Mouse (Mus musculus) heart, postnatal 0 days (tissue): ENCODE measurements around the gene Arl6ip1. TPM values are rescaled to one million over a fixed set of nuclear protein-coding genes. Genes with fewer than 3 reads are reported as not detected.

Experiments used
- ATAC-seq: fragments of 200-750 bp; cut with Nextera tagmentation; 2 replicates; pipeline ENCODE4 v1.8.0; 2017; ENCODE audit warnings: low read depth, moderate number of reproducible peaks, moderate library complexity; ENCODE audit not compliant: insufficient read depth
- DNase-seq: peaks from one replicate; pipeline ENCODE4 v3.0.0-alpha.2; 2016; ENCODE audit warnings: low spot score
- H3K27ac ChIP-seq: fragments of 300-500 bp; sonication (generic); 2 replicates; pipeline ENCODE4 v1.5.1; 2014; ENCODE audit warnings: low read depth, mild to moderate bottlenecking
- H3K27me3 ChIP-seq: fragments of 300-500 bp; sonication (generic); 2 replicates; pipeline ENCODE4 v1.6.1; 2014; ENCODE audit warnings: low read length, mixed read lengths; ENCODE audit not compliant: control insufficient read depth, insufficient read depth
- H3K36me3 ChIP-seq: fragments of 300-500 bp; sonication (generic); replicated peaks from 2 replicates; pipeline ENCODE4 v1.6.1; 2014; ENCODE audit warnings: low read length, mixed read lengths; ENCODE audit not compliant: control insufficient read depth, insufficient read depth
- H3K4me1 ChIP-seq: fragments of 300-500 bp; sonication (generic); 2 replicates; pipeline ENCODE4 v1.6.1; 2014; ENCODE audit warnings: antibody characterized with exemption; ENCODE audit not compliant: control insufficient read depth, insufficient read depth
- H3K4me2 ChIP-seq: fragments of 300-500 bp; sonication (generic); 2 replicates; pipeline ENCODE4 v1.6.1; 2014; ENCODE audit warnings: low read depth, mild to moderate bottlenecking, low read length, moderate library complexity
- H3K4me3 ChIP-seq: fragments of 300-500 bp; sonication (generic); 2 replicates; pipeline ENCODE4 v1.5.1; 2014; ENCODE audit warnings: low read depth, low read length
- H3K9ac ChIP-seq: fragments of 300-500 bp; sonication (generic); replicated peaks from 2 replicates; pipeline ENCODE4 v1.6.1; 2014; ENCODE audit warnings: low read depth, low read length, mixed read lengths
- H3K9me3 ChIP-seq: fragments of 300-500 bp; sonication (generic); replicated peaks from 2 replicates; pipeline ENCODE4 v1.6.1; 2016; ENCODE audit warnings: low read length; ENCODE audit not compliant: control insufficient read depth
- CTCF ChIP-seq: IDR thresholded peaks from 2 replicates; pipeline ENCODE4 v1.5.1; 2016; ENCODE audit warnings: antibody characterized with exemption, control low read depth, low read depth
- EP300 ChIP-seq: IDR thresholded peaks from 2 replicates; pipeline ENCODE4 v1.6.1; 2016; ENCODE audit warnings: antibody characterized with exemption, low read depth
- WGBS: fragments of 180-500 bp; shearing (Covaris S2); extraction: QIAGEN DNeasy Blood & Tissue Kit; methylation state at CpG from one replicate; pipeline ENCODE4 v1.1.7; 2014; 5-methylcytosine and 5-hydroxymethylcytosine counted together
- polyA plus RNA-seq: library from polyadenylated mRNA; unstranded; fragments of >200 nt; fragmentation: Nextera tagmentation; extraction: Ambion mirVana; gene quantifications from 2 replicates; pipeline ENCODE4 v1.2.1, GENCODE M21; 2015
- total RNA-seq: library from RNA; depleted of rRNA; stranded (reverse); fragments of >200 nt; gene quantifications from 2 replicates; pipeline ENCODE4 v1.2.3, GENCODE M21; 2014; ENCODE audit warnings: low replicate concordance

The Arl6ip1 gene
- total and polyA plus RNA-seq, 2 experiments from 2014 or later = 125 to 141 TPM

DNA sequence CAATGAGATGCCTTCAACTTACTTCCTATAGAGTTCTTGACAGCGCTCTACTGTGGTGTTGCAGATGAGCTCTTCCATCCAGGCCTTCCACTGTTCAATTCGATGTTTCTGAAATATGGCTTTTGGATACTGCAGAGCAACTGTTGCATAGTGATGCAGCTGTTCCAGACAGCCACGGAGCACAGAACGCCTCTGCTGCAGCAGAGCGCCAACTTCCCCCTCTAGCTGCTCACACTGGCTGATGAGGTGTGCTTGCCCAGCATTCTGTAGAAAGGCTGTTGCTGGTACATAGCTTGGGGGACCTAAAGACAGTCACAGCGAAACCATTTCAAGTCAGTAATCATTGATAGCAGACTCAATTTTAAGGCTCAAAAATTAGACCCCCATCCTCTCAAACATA lies 24.7 kb upstream of the Arl6ip1 start:
- DNase-seq (no peak), ATAC-seq (no peak)
- Histone ChIP-seq H3K9ac (no peak overlapping the region), H3K4me2 (no peak overlapping the region), H3K9me3 (no peaks in the 10 kb centered on the region), H3K36me3 (peaks cover 88% of the 10 kb centered on the region), H3K4me3 (no peak overlapping the region), H3K27me3 (no peaks in the 10 kb centered on the region), H3K27ac (no peak overlapping the region), H3K4me1 (no peaks in the 10 kb centered on the region)
- 90% methylated on average over 6 of the region's 6 CpGs for WGBS
- TF ChIP-seq CTCF (no peak), EP300 (no peak)

DNA sequence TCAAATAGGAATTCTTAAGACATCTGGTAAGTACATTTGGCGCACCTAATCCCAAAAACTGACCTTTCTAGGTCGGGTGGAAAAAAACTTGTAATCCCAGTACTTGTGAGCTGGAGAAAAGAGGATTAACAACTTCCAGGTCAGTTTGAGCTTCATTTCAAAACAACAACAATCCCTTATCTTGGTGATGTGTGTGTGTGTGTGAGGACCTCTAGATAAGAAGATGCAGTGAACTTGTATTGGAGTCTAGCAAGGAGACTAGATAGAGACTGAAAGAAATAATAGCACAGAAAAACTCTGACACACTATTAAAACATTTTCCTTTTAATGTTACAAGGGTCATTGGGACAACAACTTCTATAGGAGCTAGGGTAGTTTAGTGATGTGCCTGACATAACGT lies 14.1 kb upstream of the Arl6ip1 start:
- ATAC-seq (no peak), DNase-seq (no peak)
- H3K9ac ChIP-seq = no peak overlapping the region
- H3K27me3 ChIP-seq = no peaks in the 10 kb centered on the region
- no peaks in the 10 kb centered on the region for H3K4me1 ChIP-seq
- H3K36me3 ChIP-seq = peaks cover 89% of the 10 kb centered on the region
- no peak overlapping the region for H3K27ac ChIP-seq
- H3K9me3 ChIP-seq = no peaks in the 10 kb centered on the region
- 79% methylated on average over 3 of the region's 3 CpGs for WGBS
- H3K4me3 ChIP-seq = no peak overlapping the region
- H3K4me2 ChIP-seq = no peak overlapping the region
- TF ChIP-seq EP300 = no peak
- no peak for TF ChIP-seq CTCF

DNA sequence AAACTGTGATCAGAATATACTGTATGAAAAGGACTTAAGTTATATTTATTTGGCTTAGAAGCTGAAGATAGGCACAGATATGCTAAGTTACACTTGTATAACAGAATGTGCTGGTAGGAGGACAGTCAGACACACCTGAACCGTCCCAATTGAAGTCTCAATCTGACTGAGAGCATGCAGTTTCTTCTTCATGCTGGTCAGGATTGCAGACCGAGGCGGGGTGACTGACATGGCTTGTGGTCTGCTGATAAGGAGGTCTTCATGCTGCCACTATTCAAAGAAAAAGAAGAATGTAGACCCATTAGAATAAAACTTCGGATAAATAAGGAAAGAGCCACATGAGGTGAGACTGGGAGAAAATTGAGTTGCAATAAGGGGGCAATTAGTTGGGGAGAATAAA lies 13.7 kb upstream of the Arl6ip1 start:
- no peak for ATAC-seq
- no peaks in the 10 kb centered on the region for H3K27me3 ChIP-seq
- no peak overlapping the region for H3K4me2 ChIP-seq
- peaks cover 88% of the 10 kb centered on the region for H3K36me3 ChIP-seq
- H3K9me3 ChIP-seq = no peaks in the 10 kb centered on the region
- H3K4me1 ChIP-seq = no peaks in the 10 kb centered on the region
- no peak for DNase-seq
- TF ChIP-seq CTCF (no peak), EP300 (no peak)
- no peak overlapping the region for H3K4me3 ChIP-seq
- 72% methylated on average over 4 of the region's 4 CpGs for WGBS
- no peak overlapping the region for H3K9ac ChIP-seq
- H3K27ac ChIP-seq = no peak overlapping the region

DNA sequence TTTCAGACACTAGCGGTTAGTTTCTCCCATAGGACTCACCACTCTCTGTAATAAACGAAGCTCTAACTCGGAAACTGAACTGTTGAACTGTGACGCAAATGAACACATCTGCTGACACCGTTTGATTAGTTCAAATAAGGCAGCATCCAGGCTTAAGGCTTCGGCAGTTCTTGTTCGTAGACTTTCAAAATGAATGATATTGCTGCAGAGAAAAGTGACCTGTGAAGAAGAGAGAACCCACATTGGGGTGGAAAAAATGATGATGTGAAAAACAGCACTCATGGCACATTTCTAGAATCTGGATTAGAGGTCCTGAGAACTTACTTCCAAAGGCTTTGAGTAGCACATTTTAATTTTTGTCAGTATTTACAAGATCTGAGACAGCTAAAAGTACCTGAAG lies 11.8 kb upstream of the Arl6ip1 start:
- Histone ChIP-seq H3K27me3 (no peaks in the 10 kb centered on the region), H3K36me3 (peaks cover 92% of the 10 kb centered on the region), H3K4me2 (no peak overlapping the region), H3K27ac (no peak overlapping the region), H3K9me3 (no peaks in the 10 kb centered on the region), H3K4me3 (no peak overlapping the region), H3K9ac (no peak overlapping the region), H3K4me1 (no peaks in the 10 kb centered on the region)
- ATAC-seq = no peak
- WGBS = 92% methylated on average over 7 of the region's 7 CpGs
- TF ChIP-seq EP300 (no peak), CTCF (no peak)
- no peak for DNase-seq

DNA sequence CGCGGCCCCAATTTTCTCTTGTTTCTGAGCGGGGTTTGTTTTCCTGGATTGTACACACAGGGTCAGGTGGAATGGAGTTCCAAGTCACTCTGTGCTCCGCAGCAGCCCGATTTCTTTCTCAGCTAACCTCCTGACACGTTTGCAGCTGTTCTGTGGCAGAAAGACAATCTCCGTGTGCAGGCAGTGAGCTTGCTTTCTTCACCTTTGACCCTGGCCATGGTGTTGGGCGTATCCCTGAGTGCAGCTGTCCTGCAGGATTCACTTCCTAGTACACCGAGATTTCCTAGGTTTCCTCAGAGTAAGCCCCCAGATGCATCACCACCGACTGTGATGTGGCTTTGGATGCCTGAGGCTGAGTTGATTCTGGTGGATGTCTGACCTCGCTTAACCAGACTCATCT lies 5.7 kb upstream of the Arl6ip1 start:
- DNase-seq = no peak
- no peak overlapping the region for H3K9ac ChIP-seq
- no peaks in the 10 kb centered on the region for H3K4me1 ChIP-seq
- no peaks in the 10 kb centered on the region for H3K27me3 ChIP-seq
- ATAC-seq = no peak
- H3K4me3 ChIP-seq = no peak overlapping the region
- H3K4me2 ChIP-seq = no peak overlapping the region
- peaks cover 55% of the 10 kb centered on the region for H3K36me3 ChIP-seq
- TF ChIP-seq EP300 (no peak), CTCF (no peak)
- H3K9me3 ChIP-seq = no peaks in the 10 kb centered on the region
- 81% methylated on average over 11 of the region's 11 CpGs for WGBS
- no peak overlapping the region for H3K27ac ChIP-seq

DNA sequence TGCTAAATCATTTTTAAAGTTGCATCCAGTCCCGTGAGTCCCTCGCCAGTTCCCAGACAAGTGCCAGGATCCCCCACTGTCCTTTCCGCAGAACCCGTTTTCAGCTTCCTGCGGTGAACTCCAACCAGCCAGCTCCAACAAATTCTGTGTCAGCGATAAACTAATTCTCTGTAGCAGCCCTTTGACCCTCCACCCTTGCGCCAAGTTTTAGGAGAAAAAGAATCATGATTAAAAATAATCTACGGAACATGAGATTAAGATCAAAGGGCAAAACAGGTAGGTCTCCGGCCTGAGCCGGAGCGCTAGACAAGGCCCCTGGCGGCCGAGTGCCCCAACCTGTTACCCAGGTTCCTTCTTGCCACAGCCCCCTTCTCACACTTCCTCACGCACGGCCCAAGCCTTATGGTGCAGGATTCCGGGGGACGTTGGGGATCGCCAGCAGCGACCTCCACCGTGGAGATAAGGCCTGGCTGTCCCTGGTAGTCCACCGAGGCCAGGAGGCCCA lies 485 bp downstream of the Arl6ip1 start:
- DNase-seq (peak; percentile 44), ATAC-seq (peak; percentile 52)
- Histone ChIP-seq H3K9me3 (no peaks in the 10 kb centered on the region), H3K9ac (peak overlapping the region; percentile 92), H3K27ac (peak overlapping the region; percentile 90), H3K4me3 (peak overlapping the region; percentile 88), H3K27me3 (no peaks in the 10 kb centered on the region), H3K4me2 (peak overlapping the region; percentile 68), H3K36me3 (peaks cover 15% of the 10 kb centered on the region), H3K4me1 (peaks cover 17% of the 10 kb centered on the region)
- WGBS = under 1% methylated on average over 21 of the region's 21 CpGs
- TF ChIP-seq CTCF = peak; percentile 0; the same call in 1 of the 2 replicates
- no peak for TF ChIP-seq EP300
